Mouse (Mus musculus): ENCODE measurements around the gene Ccdc7a. TPM values are rescaled to one million over a fixed set of nuclear protein-coding genes. Genes with fewer than 3 reads are reported as not detected.

Ccdc7a gene
- polyA plus RNA-seq, 1 experiment: not detected

- no peaks in the 10 kb centered on the region for H3K4me1 ChIP-seq (ENCODE audit: control insufficient read depth, insufficient read depth, low read length)
- no peak overlapping the region for H3K27ac ChIP-seq (ENCODE audit: insufficient read depth, low read depth, low read length)
- no peak overlapping the region for H3K4me3 ChIP-seq (ENCODE audit: insufficient read depth, low read length)
- TF ChIP-seq POLR2A (IDR thresholded peaks at IDR 0.05; ENCODE audit: borderline replicate concordance, low read depth, low read length) (no peak), CTCF (IDR thresholded peaks at IDR 0.05; ENCODE audit: low read depth, low read length) (no peak)
Measured at GRCm38 (mm10) chr8:128734118-128734517, 331.2 kb downstream of the Ccdc7a start.

GRCm38 (mm10) chr8:128732254-128732653 is 333.1 kb downstream of the Ccdc7a start:
- TF ChIP-seq CTCF (IDR thresholded peaks at IDR 0.05; ENCODE audit: low read depth, low read length): no peak
- no peak for TF ChIP-seq POLR2A (IDR thresholded peaks at IDR 0.05; ENCODE audit: borderline replicate concordance, low read depth, low read length)
- H3K4me3 ChIP-seq (ENCODE audit: insufficient read depth, low read length): no peak overlapping the region
- no peak overlapping the region for H3K27ac ChIP-seq (ENCODE audit: insufficient read depth, low read depth, low read length)
- H3K4me1 ChIP-seq (ENCODE audit: control insufficient read depth, insufficient read depth, low read length): no peaks in the 10 kb centered on the region

GRCm38 (mm10) chr8:128727213-128727612 is 338.1 kb downstream of the Ccdc7a start:
- TF ChIP-seq CTCF (IDR thresholded peaks at IDR 0.05; ENCODE audit: low read depth, low read length) (no peak), POLR2A (IDR thresholded peaks at IDR 0.05; ENCODE audit: borderline replicate concordance, low read depth, low read length) (no peak)

GRCm38 (mm10) chr8:128724819-128725218 is 340.5 kb downstream of the Ccdc7a start:
- TF ChIP-seq CTCF (IDR thresholded peaks at IDR 0.05; ENCODE audit: low read depth, low read length) (no peak), POLR2A (IDR thresholded peaks at IDR 0.05; ENCODE audit: borderline replicate concordance, low read depth, low read length) (no peak)
- H3K4me3 ChIP-seq (ENCODE audit: insufficient read depth, low read length): no peak overlapping the region
- no peak overlapping the region for H3K27ac ChIP-seq (ENCODE audit: insufficient read depth, low read depth, low read length)
- H3K4me1 ChIP-seq (ENCODE audit: control insufficient read depth, insufficient read depth, low read length): peaks cover 4% of the 10 kb centered on the region; the same call in 1 of the 2 replicates

More at GRCm38 (mm10) chr8:128727213-128727612, 338.1 kb downstream of the Ccdc7a start:
- no peak overlapping the region for H3K4me3 ChIP-seq (ENCODE audit: insufficient read depth, low read length)
- H3K27ac ChIP-seq (ENCODE audit: insufficient read depth, low read depth, low read length): no peak overlapping the region
- peaks cover 4% of the 10 kb centered on the region; the same call in 1 of the 2 replicates for H3K4me1 ChIP-seq (ENCODE audit: control insufficient read depth, insufficient read depth, low read length)

GRCm38 (mm10) chr8:128716184-128716583 is 349.1 kb downstream of the Ccdc7a start:
- Histone ChIP-seq H3K27ac (ENCODE audit: insufficient read depth, low read depth, low read length) (no peak overlapping the region), H3K4me1 (ENCODE audit: control insufficient read depth, insufficient read depth, low read length) (0 out of 2 replicates have a peak, but pooled peaks cover 2% of the 10 kb centered on the region), H3K4me3 (ENCODE audit: insufficient read depth, low read length) (no peak overlapping the region)
- no peak for TF ChIP-seq CTCF (IDR thresholded peaks at IDR 0.05; ENCODE audit: low read depth, low read length)
- TF ChIP-seq POLR2A (IDR thresholded peaks at IDR 0.05; ENCODE audit: borderline replicate concordance, low read depth, low read length): no peak

- peaks cover 2% of the 10 kb centered on the region; the same call in 1 of the 2 replicates for H3K4me1 ChIP-seq (ENCODE audit: control insufficient read depth, insufficient read depth, low read length)
- no peak overlapping the region for H3K4me3 ChIP-seq (ENCODE audit: insufficient read depth, low read length)
- TF ChIP-seq CTCF (IDR thresholded peaks at IDR 0.05; ENCODE audit: low read depth, low read length) (peak; percentile 84), POLR2A (IDR thresholded peaks at IDR 0.05; ENCODE audit: borderline replicate concordance, low read depth, low read length) (no peak)
- no peak overlapping the region for H3K27ac ChIP-seq (ENCODE audit: insufficient read depth, low read depth, low read length)
Measured at GRCm38 (mm10) chr8:128709261-128709660, 356.1 kb downstream of the Ccdc7a start.

- Histone ChIP-seq H3K27ac (ENCODE audit: insufficient read depth, low read depth, low read length) (no peak overlapping the region), H3K4me1 (ENCODE audit: control insufficient read depth, insufficient read depth, low read length) (peaks cover 13% of the 10 kb centered on the region), H3K4me3 (ENCODE audit: insufficient read depth, low read length) (no peak overlapping the region)
- TF ChIP-seq POLR2A (IDR thresholded peaks at IDR 0.05; ENCODE audit: borderline replicate concordance, low read depth, low read length) (no peak), CTCF (IDR thresholded peaks at IDR 0.05; ENCODE audit: low read depth, low read length) (no peak)
Measured at GRCm38 (mm10) chr8:128704836-128705235, 360.5 kb downstream of the Ccdc7a start.

GRCm38 (mm10) chr8:128704376-128704775 is 360.9 kb downstream of the Ccdc7a start:
- Histone ChIP-seq H3K4me3 (ENCODE audit: insufficient read depth, low read length) (no peak overlapping the region), H3K27ac (ENCODE audit: insufficient read depth, low read depth, low read length) (no peak overlapping the region), H3K4me1 (ENCODE audit: control insufficient read depth, insufficient read depth, low read length) (peaks cover 16% of the 10 kb centered on the region)
- TF ChIP-seq CTCF (IDR thresholded peaks at IDR 0.05; ENCODE audit: low read depth, low read length): no peak
- no peak for TF ChIP-seq POLR2A (IDR thresholded peaks at IDR 0.05; ENCODE audit: borderline replicate concordance, low read depth, low read length)

GRCm38 (mm10) chr8:128697945-128698344 is 367.4 kb downstream of the Ccdc7a start:
- no peak overlapping the region for H3K27ac ChIP-seq (ENCODE audit: insufficient read depth, low read depth, low read length)
- TF ChIP-seq POLR2A (IDR thresholded peaks at IDR 0.05; ENCODE audit: borderline replicate concordance, low read depth, low read length): no peak
- TF ChIP-seq CTCF (IDR thresholded peaks at IDR 0.05; ENCODE audit: low read depth, low read length): no peak
- peaks cover 26% of the 10 kb centered on the region for H3K4me1 ChIP-seq (ENCODE audit: control insufficient read depth, insufficient read depth, low read length)
- H3K4me3 ChIP-seq (ENCODE audit: insufficient read depth, low read length): no peak overlapping the region

- H3K4me3 ChIP-seq (ENCODE audit: insufficient read depth, low read length): no peak overlapping the region
- TF ChIP-seq POLR2A (IDR thresholded peaks at IDR 0.05; ENCODE audit: borderline replicate concordance, low read depth, low read length) (no peak), CTCF (IDR thresholded peaks at IDR 0.05; ENCODE audit: low read depth, low read length) (no peak)
- H3K4me1 ChIP-seq (ENCODE audit: control insufficient read depth, insufficient read depth, low read length): peaks cover 27% of the 10 kb centered on the region
- no peak overlapping the region for H3K27ac ChIP-seq (ENCODE audit: insufficient read depth, low read depth, low read length)
Measured at GRCm38 (mm10) chr8:128696701-128697397, 368.5 kb downstream of the Ccdc7a start.

All from bone marrow macrophage, adult 2 months (primary cell).